Mouse (Mus musculus) forebrain, embryonic 11.5 days (tissue): ENCODE results near the gene Polr2c. TPM values are rescaled to one million over a fixed set of nuclear protein-coding genes. Genes with fewer than 3 reads are reported as not detected.
A peak's percentile ranks its signal among the peaks of the same experiment; 100 is the strongest.

Experiments used
- ATAC-seq: fragments of 200-750 bp; cut with Nextera tagmentation; replicated peaks from 2 replicates; pipeline ENCODE4 v1.8.0; 2017; ENCODE audit warnings: moderate TSS enrichment; ENCODE audit not compliant: low FRiP score
- DNase-seq: peaks from one replicate; pipeline ENCODE4 v3.0.0-alpha.2; 2017; ENCODE audit warnings: low spot score
- H3K27ac ChIP-seq: fragments of 300-500 bp; sonication (generic); 2 replicates; pipeline ENCODE4 v1.5.1; 2014; ENCODE audit warnings: low read depth, low read length
- H3K27me3 ChIP-seq: fragments of 300-500 bp; sonication (generic); 2 replicates; pipeline ENCODE4 v1.6.1; 2014; ENCODE audit warnings: mild to moderate bottlenecking, low read length, mixed read lengths; ENCODE audit not compliant: control insufficient read depth, insufficient read depth
- H3K36me3 ChIP-seq: fragments of 300-500 bp; sonication (generic); 2 replicates; pipeline ENCODE4 v1.6.1; 2014; ENCODE audit warnings: mild to moderate bottlenecking, low read length, moderate library complexity, mixed read lengths; ENCODE audit not compliant: control insufficient read depth, insufficient read depth
- H3K4me1 ChIP-seq: fragments of 300-500 bp; sonication (generic); replicated peaks from 2 replicates; pipeline ENCODE4 v1.6.1; 2014; ENCODE audit warnings: low read length, mixed read lengths; ENCODE audit not compliant: control insufficient read depth, insufficient read depth
- H3K4me2 ChIP-seq: fragments of 300-500 bp; sonication (generic); 2 replicates; pipeline ENCODE4 v1.6.1; 2014; ENCODE audit warnings: low read depth, mild to moderate bottlenecking, low read length, moderate library complexity, mixed read lengths; ENCODE audit not compliant: severe bottlenecking
- H3K4me3 ChIP-seq: fragments of 300-500 bp; sonication (generic); 2 replicates; pipeline ENCODE4 v1.5.1; 2014; ENCODE audit warnings: low read depth, low read length
- H3K9ac ChIP-seq: fragments of 300-500 bp; sonication (generic); 2 replicates; pipeline ENCODE4 v1.6.1; 2014; ENCODE audit warnings: low read length
- H3K9me3 ChIP-seq: fragments of 300-500 bp; sonication (generic); 2 replicates; pipeline ENCODE4 v1.6.1; 2016; ENCODE audit warnings: low read length, mixed read lengths; ENCODE audit not compliant: control insufficient read depth
- WGBS: fragments of 180-500 bp; shearing (Covaris S2); extraction: QIAGEN DNeasy Blood & Tissue Kit; methylation state at CpG from one replicate; pipeline ENCODE4 v1.1.7; 2014; 5-methylcytosine and 5-hydroxymethylcytosine counted together
- polyA plus RNA-seq: library from polyadenylated mRNA; unstranded; fragments of >200 nt; fragmentation: Nextera tagmentation; extraction: Ambion mirVana; gene quantifications from 2 replicates; pipeline ENCODE4 v1.2.1, GENCODE M21; 2014

Gene Polr2c
- polyA plus RNA-seq, 1 experiment from 2014 or later: 156 TPM

- no peaks in the 10 kb centered on the region for H3K4me1 ChIP-seq
- H3K4me2 ChIP-seq: no peak overlapping the region
- H3K4me3 ChIP-seq: no peak overlapping the region
- DNase-seq (no peak), ATAC-seq (no peak)
- 96% methylated on average over 11 of the region's 11 CpGs for WGBS
- H3K27me3 ChIP-seq: no peaks in the 10 kb centered on the region
- H3K9ac ChIP-seq: no peak overlapping the region
- H3K9me3 ChIP-seq: no peaks in the 10 kb centered on the region
- H3K36me3 ChIP-seq: peaks cover under 1% of the 10 kb centered on the region; the same call in 1 of the 2 replicates
- no peak overlapping the region for H3K27ac ChIP-seq
These were observed 39.3 kb upstream of the Polr2c start for GRCm38 (mm10) chr8:94817933-94818332.

GRCm38 (mm10) chr8:94819671-94820179, 37.5 kb upstream of the Polr2c start:
- no peak for DNase-seq
- Histone ChIP-seq H3K36me3 (peaks cover 4% of the 10 kb centered on the region), H3K4me3 (no peak overlapping the region)

GRCm38 (mm10) chr8:94820553-94820952, 36.7 kb upstream of the Polr2c start:
- no peak overlapping the region for H3K4me2 ChIP-seq
- DNase-seq: no peak
- no peak overlapping the region for H3K4me3 ChIP-seq
- no peaks in the 10 kb centered on the region for H3K4me1 ChIP-seq
- WGBS: 88% methylated on average over 7 of the region's 7 CpGs
- H3K27me3 ChIP-seq: no peaks in the 10 kb centered on the region
- H3K36me3 ChIP-seq: peaks cover 4% of the 10 kb centered on the region
- no peaks in the 10 kb centered on the region for H3K9me3 ChIP-seq
- H3K27ac ChIP-seq: no peak overlapping the region
- no peak for ATAC-seq
- no peak overlapping the region for H3K9ac ChIP-seq

More at GRCm38 (mm10) chr8:94819671-94820179, 37.5 kb upstream of the Polr2c start:
- Histone ChIP-seq H3K27ac (no peak overlapping the region), H3K4me1 (no peaks in the 10 kb centered on the region), H3K27me3 (no peaks in the 10 kb centered on the region), H3K9ac (no peak overlapping the region), H3K9me3 (no peaks in the 10 kb centered on the region), H3K4me2 (no peak overlapping the region)
- no peak for ATAC-seq
- 86% methylated on average over 6 of the region's 6 CpGs for WGBS

GRCm38 (mm10) chr8:94821381-94821780, 35.9 kb upstream of the Polr2c start:
- no peak overlapping the region for H3K27ac ChIP-seq
- ATAC-seq: no peak

GRCm38 (mm10) chr8:94822637-94823560, 34.4 kb upstream of the Polr2c start:
- H3K27ac ChIP-seq: no peak overlapping the region
- peaks cover 4% of the 10 kb centered on the region for H3K36me3 ChIP-seq
- H3K27me3 ChIP-seq: no peaks in the 10 kb centered on the region
- peak; percentile 79 for DNase-seq
- no peak overlapping the region for H3K4me2 ChIP-seq
- no peaks in the 10 kb centered on the region for H3K9me3 ChIP-seq
- no peak overlapping the region for H3K9ac ChIP-seq
- ATAC-seq: no peak; the same call in 1 of the 2 replicates
- H3K4me1 ChIP-seq: no peaks in the 10 kb centered on the region
- WGBS: 77% methylated on average over 23 of the region's 23 CpGs
- no peak overlapping the region for H3K4me3 ChIP-seq

More at GRCm38 (mm10) chr8:94821381-94821780, 35.9 kb upstream of the Polr2c start:
- Histone ChIP-seq H3K4me3 (no peak overlapping the region), H3K9ac (no peak overlapping the region), H3K9me3 (no peaks in the 10 kb centered on the region), H3K4me1 (no peaks in the 10 kb centered on the region), H3K36me3 (peaks cover 4% of the 10 kb centered on the region), H3K4me2 (no peak overlapping the region), H3K27me3 (no peaks in the 10 kb centered on the region)
- DNase-seq: no peak
- WGBS: 76% methylated on average over 2 of the region's 2 CpGs

- no peaks in the 10 kb centered on the region for H3K4me1 ChIP-seq
- no peak overlapping the region for H3K4me3 ChIP-seq
- H3K9ac ChIP-seq: no peak overlapping the region
- no peak overlapping the region for H3K27ac ChIP-seq
- no peaks in the 10 kb centered on the region for H3K9me3 ChIP-seq
- no peak for DNase-seq
- H3K4me2 ChIP-seq: no peak overlapping the region
- no peaks in the 10 kb centered on the region for H3K27me3 ChIP-seq
- peaks cover 5% of the 10 kb centered on the region for H3K36me3 ChIP-seq
- no peak for ATAC-seq
- WGBS: 85% methylated on average over 6 of the region's 6 CpGs
These were observed 32.1 kb upstream of the Polr2c start for GRCm38 (mm10) chr8:94825170-94825569.

- Histone ChIP-seq H3K9ac (no peak overlapping the region), H3K9me3 (no peaks in the 10 kb centered on the region), H3K4me3 (no peak overlapping the region), H3K36me3 (peaks cover 12% of the 10 kb centered on the region), H3K4me1 (no peaks in the 10 kb centered on the region), H3K27ac (no peak overlapping the region), H3K4me2 (no peak overlapping the region), H3K27me3 (no peaks in the 10 kb centered on the region)
- no peak for DNase-seq
- ATAC-seq: no peak
- 89% methylated on average over 5 of the region's 5 CpGs for WGBS
These were observed 31.0 kb upstream of the Polr2c start for GRCm38 (mm10) chr8:94826210-94826609.

- peaks cover 13% of the 10 kb centered on the region for H3K36me3 ChIP-seq
- no peak overlapping the region for H3K27ac ChIP-seq
- no peaks in the 10 kb centered on the region for H3K9me3 ChIP-seq
- DNase-seq (no peak), ATAC-seq (no peak)
- 91% methylated on average over 6 of the region's 6 CpGs for WGBS
- no peaks in the 10 kb centered on the region for H3K4me1 ChIP-seq
- no peak overlapping the region for H3K9ac ChIP-seq
- H3K27me3 ChIP-seq: no peaks in the 10 kb centered on the region
- H3K4me2 ChIP-seq: no peak overlapping the region
- no peak overlapping the region for H3K4me3 ChIP-seq
These were observed 29.0 kb upstream of the Polr2c start for GRCm38 (mm10) chr8:94828284-94828683.
